Mouse (Mus musculus) limb, embryonic 12.5 days (tissue): ENCODE measurements around the gene Mgat5b. TPM values are rescaled to one million over a fixed set of nuclear protein-coding genes. Genes with fewer than 3 reads are reported as not detected.

ENCODE experiments used
- ATAC-seq: fragments of 200-750 bp; cut with Nextera tagmentation; 2 replicates; pipeline ENCODE4 v1.8.0; 2017; ENCODE audit warnings: low read depth, moderate TSS enrichment; ENCODE audit not compliant: insufficient number of reproducible peaks, insufficient read depth, low FRiP score, low TSS enrichment
- H3K27ac ChIP-seq: fragments of 300-500 bp; sonication (generic); 2 replicates; pipeline ENCODE4 v1.5.1; 2016; ENCODE audit warnings: mild to moderate bottlenecking, moderate library complexity
- H3K27me3 ChIP-seq: fragments of 300-500 bp; sonication (generic); 2 replicates; pipeline ENCODE4 v1.6.1; 2016; ENCODE audit warnings: mild to moderate bottlenecking, moderate library complexity
- H3K36me3 ChIP-seq: fragments of 300-500 bp; sonication (generic); 2 replicates; pipeline ENCODE4 v1.6.1; 2016; ENCODE audit warnings: mild to moderate bottlenecking, moderate library complexity
- H3K4me1 ChIP-seq: fragments of 300-500 bp; sonication (generic); replicated peaks from 2 replicates; pipeline ENCODE4 v1.6.1; 2016
- H3K4me2 ChIP-seq: fragments of 300-500 bp; sonication (generic); 2 replicates; pipeline ENCODE4 v1.6.1; 2016; ENCODE audit warnings: mild to moderate bottlenecking, moderate library complexity
- H3K4me3 ChIP-seq: fragments of 300-500 bp; sonication (generic); replicated peaks from 2 replicates; pipeline ENCODE4 v1.5.1; 2016; ENCODE audit warnings: mild to moderate bottlenecking
- H3K9ac ChIP-seq: fragments of 300-500 bp; sonication (generic); replicated peaks from 2 replicates; pipeline ENCODE4 v1.6.1; 2016; ENCODE audit warnings: mild to moderate bottlenecking, moderate library complexity
- H3K9me3 ChIP-seq: fragments of 300-500 bp; sonication (generic); 2 replicates; pipeline ENCODE4 v1.6.1; 2016; ENCODE audit warnings: mild to moderate bottlenecking, moderate library complexity
- WGBS: fragments of 180-500 bp; shearing (Covaris S2); methylation state at CpG from one replicate; pipeline ENCODE4 v1.1.7; 2016; 5-methylcytosine and 5-hydroxymethylcytosine counted together
- polyA plus RNA-seq: library from polyadenylated mRNA; unstranded; fragments of >200 nt; fragmentation: Nextera tagmentation; extraction: Ambion mirVana; gene quantifications from 2 replicates; pipeline ENCODE4 v1.2.1, GENCODE M21; 2016

Mgat5b gene
- polyA plus RNA-seq, 1 experiment from 2014 or later, result 2.0 TPM

GRCm38 (mm10) chr11:116949832-116950231 lies 31.2 kb downstream of the Mgat5b start:
- Histone ChIP-seq H3K27me3 (no peaks in the 10 kb centered on the region), H3K4me3 (no peak overlapping the region), H3K9ac (no peak overlapping the region), H3K36me3 (no peaks in the 10 kb centered on the region), H3K4me1 (peaks cover 3% of the 10 kb centered on the region; the same call in 1 of the 2 replicates), H3K9me3 (no peaks in the 10 kb centered on the region), H3K4me2 (no peak overlapping the region), H3K27ac (no peak overlapping the region)
- 74% methylated on average over 9 of the region's 9 CpGs for WGBS
- ATAC-seq, result no peak

DNA sequence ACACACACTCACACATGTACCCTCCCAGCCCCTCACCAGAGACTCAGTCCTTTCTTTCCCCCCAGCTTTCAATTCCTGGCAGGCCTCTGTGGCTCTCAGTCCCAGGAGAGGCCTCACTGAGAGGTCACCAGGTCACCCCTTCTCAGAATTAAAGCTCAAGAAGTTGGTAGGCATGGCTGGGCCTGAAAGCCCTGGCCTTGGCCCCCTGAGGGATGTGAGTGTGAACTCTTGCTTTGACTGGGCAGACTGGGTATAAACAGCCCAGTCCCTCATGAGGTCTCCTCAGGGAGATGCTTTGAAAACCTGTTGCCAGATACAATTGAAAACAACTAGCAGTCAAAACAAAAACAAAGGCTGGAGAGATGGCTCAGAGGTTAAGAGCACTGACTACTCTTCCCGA lies 32.8 kb downstream of the Mgat5b start:
- WGBS, result 58% methylated on average over 1 of the region's 1 CpGs
- H3K27ac ChIP-seq, result no peak overlapping the region
- no peaks in the 10 kb centered on the region for H3K9me3 ChIP-seq
- H3K4me1 ChIP-seq, result no peaks in the 10 kb centered on the region
- H3K4me2 ChIP-seq, result no peak overlapping the region
- no peaks in the 10 kb centered on the region for H3K27me3 ChIP-seq
- H3K9ac ChIP-seq, result no peak overlapping the region
- H3K36me3 ChIP-seq, result no peaks in the 10 kb centered on the region
- H3K4me3 ChIP-seq, result no peak overlapping the region
- ATAC-seq, result no peak

GRCm38 (mm10) chr11:116954231-116955118 lies 35.8 kb downstream of the Mgat5b start:
- Histone ChIP-seq H3K9me3 (no peaks in the 10 kb centered on the region), H3K27me3 (no peaks in the 10 kb centered on the region; the same call in 1 of the 2 replicates), H3K9ac (no peak overlapping the region), H3K27ac (no peak overlapping the region), H3K4me3 (no peak overlapping the region), H3K4me1 (no peaks in the 10 kb centered on the region), H3K4me2 (no peak overlapping the region), H3K36me3 (no peaks in the 10 kb centered on the region)
- WGBS, result 81% methylated on average over 23 of the region's 23 CpGs
- ATAC-seq, result no peak

DNA sequence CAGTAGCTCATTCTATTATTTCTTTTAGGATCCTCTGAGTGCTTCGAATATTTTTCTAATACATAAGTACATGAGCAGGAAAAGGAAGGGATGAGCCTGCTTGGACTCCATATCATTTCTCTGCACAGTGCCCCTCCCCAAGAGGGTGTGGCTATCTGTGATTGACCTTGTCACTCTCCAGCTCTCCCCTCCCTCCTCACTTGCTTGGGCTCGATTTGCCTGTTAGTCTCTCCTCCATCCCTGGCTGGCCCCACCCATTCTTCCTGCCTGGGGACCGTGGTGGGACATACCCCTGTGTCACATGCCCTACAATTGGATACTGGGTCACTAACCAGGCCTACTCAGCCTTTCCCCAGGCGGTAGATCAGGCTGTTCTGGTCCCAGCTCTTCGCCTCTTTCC lies 39.9 kb downstream of the Mgat5b start:
- no peaks in the 10 kb centered on the region for H3K36me3 ChIP-seq
- no peak overlapping the region for H3K9ac ChIP-seq
- H3K4me1 ChIP-seq, result peaks cover 12% of the 10 kb centered on the region
- H3K27ac ChIP-seq, result no peak overlapping the region
- H3K9me3 ChIP-seq, result no peaks in the 10 kb centered on the region
- ATAC-seq, result no peak
- WGBS, result 43% methylated on average over 5 of the region's 5 CpGs
- H3K4me3 ChIP-seq, result no peak overlapping the region
- no peaks in the 10 kb centered on the region; the same call in 1 of the 2 replicates for H3K27me3 ChIP-seq
- H3K4me2 ChIP-seq, result no peak overlapping the region

DNA sequence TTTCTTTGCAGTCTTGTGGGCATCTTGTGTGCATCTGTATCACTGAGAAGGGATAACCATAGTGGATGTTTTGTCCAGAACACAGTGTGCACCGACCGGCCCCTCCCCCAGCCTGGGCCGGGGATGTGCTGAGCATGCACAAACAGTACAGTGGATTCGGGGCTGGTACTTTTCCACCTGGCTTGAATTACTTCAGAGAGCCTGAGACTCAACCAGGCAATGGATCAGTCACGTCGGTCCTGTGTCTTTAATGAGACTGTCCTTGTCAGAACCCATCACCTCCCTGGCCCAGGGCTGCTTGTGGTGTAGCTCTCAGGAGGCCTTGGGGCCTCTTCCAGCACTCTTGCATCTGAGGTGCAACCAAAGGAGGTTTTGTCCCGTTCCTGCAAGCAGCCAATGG lies 46.4 kb downstream of the Mgat5b start:
- Histone ChIP-seq H3K4me2 (no peak overlapping the region), H3K36me3 (no peaks in the 10 kb centered on the region), H3K9me3 (no peaks in the 10 kb centered on the region), H3K27ac (no peak overlapping the region), H3K27me3 (no peaks in the 10 kb centered on the region; the same call in 1 of the 2 replicates), H3K9ac (no peak overlapping the region), H3K4me3 (no peak overlapping the region), H3K4me1 (peaks cover 41% of the 10 kb centered on the region)
- no peak for ATAC-seq
- WGBS, result 34% methylated on average over 7 of the region's 7 CpGs

DNA sequence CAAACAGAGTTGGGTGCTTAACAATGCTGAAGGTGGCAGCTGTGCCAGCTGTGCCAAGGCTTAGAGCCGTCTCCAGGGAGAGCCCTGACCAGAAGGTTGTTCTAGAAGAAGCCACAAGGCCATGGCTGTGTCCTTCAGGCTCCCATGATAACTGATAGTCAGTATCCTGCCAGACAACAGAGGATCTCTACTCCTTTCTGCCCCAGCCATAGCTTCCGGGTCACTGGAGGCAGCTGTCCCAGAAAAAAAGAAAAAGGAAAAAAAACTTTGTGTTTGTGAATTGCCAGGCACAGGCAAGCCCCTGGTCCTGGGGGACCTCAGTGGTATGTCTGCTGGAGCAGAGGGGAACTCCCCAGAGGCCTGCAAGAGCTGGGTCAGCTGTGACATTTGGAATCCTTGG lies 47.3 kb downstream of the Mgat5b start:
- H3K36me3 ChIP-seq, result no peaks in the 10 kb centered on the region

GRCm38 (mm10) chr11:116968586-116968985 lies 49.9 kb downstream of the Mgat5b start:
- Histone ChIP-seq H3K4me3 (no peak overlapping the region), H3K4me2 (no peak overlapping the region), H3K9me3 (no peaks in the 10 kb centered on the region), H3K9ac (no peak overlapping the region), H3K27me3 (no peaks in the 10 kb centered on the region; the same call in 1 of the 2 replicates), H3K36me3 (no peaks in the 10 kb centered on the region), H3K4me1 (peaks cover 35% of the 10 kb centered on the region), H3K27ac (no peak overlapping the region)
- 86% methylated on average over 9 of the region's 9 CpGs for WGBS
- no peak for ATAC-seq

More for the DNA sequence above, 47.3 kb downstream of the Mgat5b start:
- H3K27ac ChIP-seq, result no peak overlapping the region
- 85% methylated on average over 2 of the region's 2 CpGs for WGBS
- H3K4me2 ChIP-seq, result no peak overlapping the region
- ATAC-seq, result no peak
- peaks cover 41% of the 10 kb centered on the region for H3K4me1 ChIP-seq
- H3K27me3 ChIP-seq, result no peaks in the 10 kb centered on the region; the same call in 1 of the 2 replicates
- no peak overlapping the region for H3K4me3 ChIP-seq
- H3K9me3 ChIP-seq, result no peaks in the 10 kb centered on the region
- no peak overlapping the region for H3K9ac ChIP-seq

DNA sequence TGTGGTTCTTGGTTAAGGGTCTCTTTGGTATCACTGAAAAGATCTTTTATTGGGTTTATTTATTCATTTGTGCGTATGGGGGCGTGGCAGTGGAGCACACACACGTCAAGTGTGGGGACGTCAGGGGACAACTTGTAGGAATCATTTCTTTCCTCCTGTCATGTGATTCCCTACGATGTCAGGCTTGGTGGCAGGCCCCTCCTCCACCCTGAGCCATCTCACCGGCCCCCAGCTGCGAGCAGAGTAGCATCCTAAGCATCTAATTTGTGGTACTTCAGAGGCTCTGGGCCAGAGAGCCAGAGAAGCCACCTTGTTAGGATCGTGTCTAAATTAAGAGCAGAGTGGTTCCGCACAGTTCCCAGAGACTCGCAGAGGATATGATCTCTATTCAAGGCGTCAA lies 50.8 kb downstream of the Mgat5b start:
- H3K36me3 ChIP-seq, result no peaks in the 10 kb centered on the region
- no peak overlapping the region for H3K27ac ChIP-seq
- peaks cover 33% of the 10 kb centered on the region for H3K4me1 ChIP-seq
- ATAC-seq, result no peak
- 74% methylated on average over 11 of the region's 11 CpGs for WGBS
- no peak overlapping the region for H3K9ac ChIP-seq
- H3K9me3 ChIP-seq, result no peaks in the 10 kb centered on the region
- no peaks in the 10 kb centered on the region; the same call in 1 of the 2 replicates for H3K27me3 ChIP-seq
- H3K4me3 ChIP-seq, result no peak overlapping the region
- H3K4me2 ChIP-seq, result no peak overlapping the region

DNA sequence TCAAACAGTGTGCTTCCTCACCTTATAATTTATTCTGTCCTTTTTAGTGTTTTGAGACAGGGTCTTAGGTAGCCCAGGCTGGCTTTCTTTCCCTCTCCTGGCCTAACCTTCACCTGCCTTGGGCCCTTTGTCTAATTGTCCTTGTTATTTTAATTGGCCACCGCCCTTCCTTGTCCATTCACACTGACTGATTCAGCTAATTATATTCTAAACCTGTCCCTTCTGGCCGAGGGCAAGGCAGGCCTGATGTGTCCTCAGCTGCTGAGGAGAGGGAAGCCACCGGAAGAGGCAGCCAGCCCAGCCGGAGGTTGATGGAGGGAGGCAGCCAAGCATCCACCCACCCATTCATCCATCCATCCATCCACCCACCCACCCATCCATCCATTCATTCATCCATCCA lies 52.2 kb downstream of the Mgat5b start:
- no peaks in the 10 kb centered on the region for H3K9me3 ChIP-seq
- H3K9ac ChIP-seq, result no peak overlapping the region
- 81% methylated on average over 3 of the region's 4 CpGs for WGBS

GRCm38 (mm10) chr11:116972828-116973227 lies 54.2 kb downstream of the Mgat5b start:
- H3K9ac ChIP-seq, result no peak overlapping the region
- H3K9me3 ChIP-seq, result no peaks in the 10 kb centered on the region
- no peak overlapping the region for H3K27ac ChIP-seq
- H3K27me3 ChIP-seq, result peaks cover 5% of the 10 kb centered on the region; the same call in 1 of the 2 replicates
- H3K4me1 ChIP-seq, result peaks cover 8% of the 10 kb centered on the region; the same call in 1 of the 2 replicates
- H3K4me2 ChIP-seq, result no peak overlapping the region
- H3K4me3 ChIP-seq, result no peak overlapping the region
- no peaks in the 10 kb centered on the region for H3K36me3 ChIP-seq
- 54% methylated on average over 4 of the region's 4 CpGs for WGBS
- ATAC-seq, result no peak

More for the DNA sequence above, 52.2 kb downstream of the Mgat5b start:
- H3K4me1 ChIP-seq, result peaks cover 20% of the 10 kb centered on the region
- H3K27me3 ChIP-seq, result peaks cover 5% of the 10 kb centered on the region; the same call in 1 of the 2 replicates
- H3K36me3 ChIP-seq, result no peaks in the 10 kb centered on the region
- no peak overlapping the region for H3K4me3 ChIP-seq
- no peak overlapping the region for H3K27ac ChIP-seq
- no peak overlapping the region for H3K4me2 ChIP-seq
- ATAC-seq, result no peak

DNA sequence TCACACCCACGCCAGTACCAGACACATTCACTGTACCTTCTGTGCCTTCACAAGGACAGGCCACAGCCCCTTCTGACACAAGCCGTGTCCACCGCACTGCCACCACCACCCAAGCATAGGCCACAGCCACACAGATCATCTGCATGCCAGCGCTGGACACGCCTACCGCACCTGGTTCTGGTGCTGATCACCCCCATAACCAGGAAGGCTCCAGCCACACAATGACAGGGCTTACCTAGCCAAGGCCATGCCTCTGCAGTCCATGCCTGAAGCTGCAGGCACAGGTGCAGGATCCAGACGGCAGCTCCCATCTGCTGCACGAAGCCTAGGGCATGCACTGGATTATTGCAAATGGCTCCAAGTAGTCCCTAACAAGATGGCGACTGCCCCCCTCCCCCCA lies 54.8 kb downstream of the Mgat5b start:
- no peak for ATAC-seq
- Histone ChIP-seq H3K4me3 (no peak overlapping the region), H3K27ac (no peak overlapping the region), H3K27me3 (peaks cover 5% of the 10 kb centered on the region; the same call in 1 of the 2 replicates), H3K9me3 (no peaks in the 10 kb centered on the region), H3K36me3 (no peaks in the 10 kb centered on the region), H3K4me2 (no peak overlapping the region), H3K4me1 (0 out of 2 replicates have a peak, but pooled peaks cover 6% of the 10 kb centered on the region), H3K9ac (no peak overlapping the region)
- 88% methylated on average over 9 of the region's 9 CpGs for WGBS
